Mouse (Mus musculus): ENCODE results near the gene Il22. TPM values are rescaled to one million over a fixed set of nuclear protein-coding genes. Genes with fewer than 3 reads are reported as not detected.
"Not testable (repeated sequence)": the region's sequence is repeated elsewhere in the genome, so short reads cannot be mapped to it uniquely, and the experiment has no call there.

The Il22 gene
- polyA plus RNA-seq, 1 experiment from 2014 or later = not detected

GRCm38 (mm10) chr10:118215719-118216393, 11.1 kb downstream of the Il22 start:
- WGBS = 92% methylated on average over 2 of the region's 4 CpGs
- H3K9me3 ChIP-seq (ENCODE audit: control insufficient read depth, low read length); H3K4me2 ChIP-seq (replicated peaks; ENCODE audit: low read depth, low read length); H3K27me3 ChIP-seq (ENCODE audit: control insufficient read depth, insufficient read depth, low read length); H3K4me1 ChIP-seq (ENCODE audit: control insufficient read depth, insufficient read depth, low read length); H3K4me3 ChIP-seq (ENCODE audit: low read length); H3K27ac ChIP-seq (ENCODE audit: low read depth, low read length); H3K9ac ChIP-seq (ENCODE audit: low read depth, low read length); H3K36me3 ChIP-seq (ENCODE audit: control insufficient read depth, insufficient read depth, low read length); ATAC-seq (ENCODE audit: low FRiP score, low TSS enrichment): not testable (repeated sequence)

- H3K27ac ChIP-seq (ENCODE audit: low read depth, low read length); H3K4me1 ChIP-seq (ENCODE audit: control insufficient read depth, insufficient read depth, low read length); H3K4me2 ChIP-seq (replicated peaks; ENCODE audit: low read depth, low read length); ATAC-seq (ENCODE audit: low FRiP score, low TSS enrichment); H3K9ac ChIP-seq (ENCODE audit: low read depth, low read length); H3K4me3 ChIP-seq (ENCODE audit: low read length); H3K9me3 ChIP-seq (ENCODE audit: control insufficient read depth, low read length); H3K36me3 ChIP-seq (ENCODE audit: control insufficient read depth, insufficient read depth, low read length); H3K27me3 ChIP-seq (ENCODE audit: control insufficient read depth, insufficient read depth, low read length): not testable (repeated sequence)
- WGBS = 100% methylated on average over 1 of the region's 2 CpGs
Measured at GRCm38 (mm10) chr10:118227629-118228028, 22.9 kb downstream of the Il22 start.

- not testable (repeated sequence) for ATAC-seq (ENCODE audit: low FRiP score, low TSS enrichment); H3K9me3 ChIP-seq (ENCODE audit: control insufficient read depth, low read length); H3K9ac ChIP-seq (ENCODE audit: low read depth, low read length); H3K27ac ChIP-seq (ENCODE audit: low read depth, low read length); H3K27me3 ChIP-seq (ENCODE audit: control insufficient read depth, insufficient read depth, low read length); H3K4me2 ChIP-seq (replicated peaks; ENCODE audit: low read depth, low read length); H3K36me3 ChIP-seq (ENCODE audit: control insufficient read depth, insufficient read depth, low read length); H3K4me1 ChIP-seq (ENCODE audit: control insufficient read depth, insufficient read depth, low read length); H3K4me3 ChIP-seq (ENCODE audit: low read length)
- WGBS = no CpG with 5 or more reads among the region's 5 CpGs
Measured at GRCm38 (mm10) chr10:118232607-118233006, 27.9 kb downstream of the Il22 start.

GRCm38 (mm10) chr10:118240680-118241079, 35.9 kb downstream of the Il22 start, which contains the start of gene Gm32717:
Gene Gm32717, minus strand, starts transcription at chr10:118240780.
- H3K4me1 ChIP-seq (ENCODE audit: control insufficient read depth, insufficient read depth, low read length); H3K36me3 ChIP-seq (ENCODE audit: control insufficient read depth, insufficient read depth, low read length): not testable (repeated sequence)
- WGBS = no CpG with 5 or more reads among the region's 13 CpGs

GRCm38 (mm10) chr10:118249006-118249595, 44.4 kb downstream of the Il22 start:
- ATAC-seq (ENCODE audit: low FRiP score, low TSS enrichment); H3K4me1 ChIP-seq (ENCODE audit: control insufficient read depth, insufficient read depth, low read length): not testable (repeated sequence)

More at GRCm38 (mm10) chr10:118240680-118241079, 35.9 kb downstream of the Il22 start, which contains the start of gene Gm32717:
- not testable (repeated sequence) for H3K9me3 ChIP-seq (ENCODE audit: control insufficient read depth, low read length); H3K27ac ChIP-seq (ENCODE audit: low read depth, low read length); ATAC-seq (ENCODE audit: low FRiP score, low TSS enrichment); H3K4me2 ChIP-seq (replicated peaks; ENCODE audit: low read depth, low read length); H3K9ac ChIP-seq (ENCODE audit: low read depth, low read length); H3K27me3 ChIP-seq (ENCODE audit: control insufficient read depth, insufficient read depth, low read length); H3K4me3 ChIP-seq (ENCODE audit: low read length)

GRCm38 (mm10) chr10:118250852-118251295, 46.1 kb downstream of the Il22 start:
- ATAC-seq (ENCODE audit: low FRiP score, low TSS enrichment) = peak; percentile 87
- Histone ChIP-seq H3K9me3 (ENCODE audit: control insufficient read depth, low read length) (no peaks in the 10 kb centered on the region), H3K4me3 (ENCODE audit: low read length) (no peak overlapping the region), H3K9ac (ENCODE audit: low read depth, low read length) (no peak overlapping the region), H3K27me3 (ENCODE audit: control insufficient read depth, insufficient read depth, low read length) (no peaks in the 10 kb centered on the region), H3K36me3 (ENCODE audit: control insufficient read depth, insufficient read depth, low read length) (no peaks in the 10 kb centered on the region), H3K4me1 (ENCODE audit: control insufficient read depth, insufficient read depth, low read length) (no peaks in the 10 kb centered on the region), H3K27ac (ENCODE audit: low read depth, low read length) (no peak overlapping the region), H3K4me2 (replicated peaks; ENCODE audit: low read depth, low read length) (no peak overlapping the region; the same call in 1 of the 2 replicates)
- 24% methylated on average over 10 of the region's 10 CpGs for WGBS

More at GRCm38 (mm10) chr10:118249006-118249595, 44.4 kb downstream of the Il22 start:
- not testable (repeated sequence) for H3K27ac ChIP-seq (ENCODE audit: low read depth, low read length); H3K9me3 ChIP-seq (ENCODE audit: control insufficient read depth, low read length); H3K4me3 ChIP-seq (ENCODE audit: low read length); H3K36me3 ChIP-seq (ENCODE audit: control insufficient read depth, insufficient read depth, low read length); H3K4me2 ChIP-seq (replicated peaks; ENCODE audit: low read depth, low read length); H3K9ac ChIP-seq (ENCODE audit: low read depth, low read length); H3K27me3 ChIP-seq (ENCODE audit: control insufficient read depth, insufficient read depth, low read length)
- WGBS = 65% methylated on average over 11 of the region's 11 CpGs

- H3K4me2 ChIP-seq (replicated peaks; ENCODE audit: low read depth, low read length); H3K4me3 ChIP-seq (ENCODE audit: low read length); H3K9ac ChIP-seq (ENCODE audit: low read depth, low read length); H3K27me3 ChIP-seq (ENCODE audit: control insufficient read depth, insufficient read depth, low read length); ATAC-seq (ENCODE audit: low FRiP score, low TSS enrichment); H3K27ac ChIP-seq (ENCODE audit: low read depth, low read length); H3K9me3 ChIP-seq (ENCODE audit: control insufficient read depth, low read length); H3K4me1 ChIP-seq (ENCODE audit: control insufficient read depth, insufficient read depth, low read length); H3K36me3 ChIP-seq (ENCODE audit: control insufficient read depth, insufficient read depth, low read length): not testable (repeated sequence)
- no CpG with 5 or more reads among the region's 13 CpGs for WGBS
Measured at GRCm38 (mm10) chr10:118258388-118258787, 53.6 kb downstream of the Il22 start, which contains the start of gene Gm32802. Gene Gm32802, plus strand, starts transcription at chr10:118258688.

Other genes with a start within 250 kb of the Il22 start
- 18.3 and 32.2 TPM in 2 replicates for gene Mdm1, start 63.1 kb upstream of the Il22 start, polyA plus RNA-seq (2014; fragmentation: Nextera tagmentation; extraction: Ambion mirVana)
- gene Gm32717, start 35.8 kb downstream of the Il22 start, polyA plus RNA-seq (2014; fragmentation: Nextera tagmentation; extraction: Ambion mirVana) = not detected in 2 replicates
- not detected in 2 replicates for gene Gm32802, start 53.7 kb downstream of the Il22 start, polyA plus RNA-seq (2014; fragmentation: Nextera tagmentation; extraction: Ambion mirVana)
- not detected in 2 replicates for gene Iltifb, start 90.1 kb downstream of the Il22 start, polyA plus RNA-seq (2014; fragmentation: Nextera tagmentation; extraction: Ambion mirVana)
- gene Gm9040, start 122.0 kb downstream of the Il22 start, polyA plus RNA-seq (2014; fragmentation: Nextera tagmentation; extraction: Ambion mirVana) = not detected in 2 replicates
- not detected in 2 replicates for gene Gm9044, start 127.5 kb downstream of the Il22 start, polyA plus RNA-seq (2014; fragmentation: Nextera tagmentation; extraction: Ambion mirVana)
- not detected in 2 replicates for gene Gm9045, start 132.9 kb downstream of the Il22 start, polyA plus RNA-seq (2014; fragmentation: Nextera tagmentation; extraction: Ambion mirVana)
- not detected in 2 replicates for gene Gm9046, start 138.3 kb downstream of the Il22 start, polyA plus RNA-seq (2014; fragmentation: Nextera tagmentation; extraction: Ambion mirVana)
- gene Gm9048, start 143.7 kb downstream of the Il22 start, polyA plus RNA-seq (2014; fragmentation: Nextera tagmentation; extraction: Ambion mirVana) = 0.10 TPM in 1 of 2 replicates, not detected in the other
- not detected in 2 replicates for gene Gm9049, start 149.2 kb downstream of the Il22 start, polyA plus RNA-seq (2014; fragmentation: Nextera tagmentation; extraction: Ambion mirVana)
- not detected in 2 replicates for gene Ifng, start 236.1 kb downstream of the Il22 start, polyA plus RNA-seq (2014; fragmentation: Nextera tagmentation; extraction: Ambion mirVana)